Mouse (Mus musculus): Measurements from ENCODE around the gene Has3. TPM values are rescaled to one million over a fixed set of nuclear protein-coding genes. Genes with fewer than 3 reads are reported as not detected.
A peak's percentile ranks its signal among the peaks of the same experiment; 100 is the strongest.

Gene Has3
- polyA plus RNA-seq, 1 experiment from 2014 or later: 0.10 TPM

DNA sequence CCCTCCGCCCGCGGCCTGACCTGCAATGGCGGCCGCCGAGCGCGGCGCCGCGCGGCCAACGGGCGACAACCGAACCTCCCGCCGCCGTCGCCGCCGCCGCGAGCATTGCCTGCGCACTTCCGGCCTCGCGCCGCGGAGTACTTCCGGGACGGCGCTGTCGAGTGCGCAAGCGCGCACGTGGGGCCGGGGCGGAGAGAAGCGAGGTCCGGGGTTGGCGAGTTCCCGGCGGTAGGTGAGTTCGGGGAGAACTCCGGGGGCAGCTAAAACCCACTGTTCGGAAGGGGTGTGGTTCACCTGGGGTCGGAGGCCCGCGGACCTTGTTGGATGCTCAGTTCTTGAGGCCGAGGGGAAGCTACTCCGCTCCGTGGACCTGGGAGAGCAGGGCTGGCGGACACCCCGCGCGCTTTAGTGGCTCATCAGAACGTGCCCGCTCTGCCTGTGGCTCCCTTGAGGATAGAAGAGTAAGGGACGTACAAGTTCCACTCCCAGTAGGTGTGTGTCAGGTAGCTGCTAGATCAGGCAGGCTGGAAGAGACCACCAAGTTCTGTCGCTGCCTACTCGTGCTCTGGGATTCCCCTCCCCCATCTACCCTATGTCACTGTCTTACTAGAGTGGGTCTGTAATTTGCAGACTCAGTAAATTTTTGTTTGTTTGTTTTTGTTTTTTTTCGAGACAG is 23.6 kb downstream of the Has3 start, which contains the start of gene Utp4:
Gene Utp4 (plus strand): TSS at position 156 of the 676 bp plus-strand sequence.
- Histone ChIP-seq H3K4me2 (peak within 1 kb of the TSS; percentile 64), H3K4me3 (ENCODE audit: low read depth, low read length) (peak within 1 kb of the TSS; percentile 88), H3K27ac (ENCODE audit: low read depth, low read length) (peak within 1 kb of the TSS; percentile 90), H3K27me3 (ENCODE audit: control insufficient read depth, insufficient read depth, low read length) (no peaks in the 10 kb centered on the region), H3K9ac (ENCODE audit: low read length) (peak within 1 kb of the TSS; percentile 97), H3K36me3 (ENCODE audit: control insufficient read depth, insufficient read depth, low read length) (0 out of 2 replicates have a peak, but pooled peaks cover 2% of the 10 kb centered on the region), H3K4me1 (ENCODE audit: control insufficient read depth, insufficient read depth, low read length) (peaks cover 9% of the 10 kb centered on the region; the same call in 1 of the 2 replicates), H3K9me3 (ENCODE audit: control insufficient read depth, low read length) (no peaks in the 10 kb centered on the region)
- DNase-seq (ENCODE audit: low spot score, missing footprints) (peak; percentile 98), ATAC-seq (ENCODE audit: low FRiP score) (peak; percentile 96)
- whole genome bisulfite sequencing: under 1% methylated on average over 63 of the region's 63 CpGs

DNA sequence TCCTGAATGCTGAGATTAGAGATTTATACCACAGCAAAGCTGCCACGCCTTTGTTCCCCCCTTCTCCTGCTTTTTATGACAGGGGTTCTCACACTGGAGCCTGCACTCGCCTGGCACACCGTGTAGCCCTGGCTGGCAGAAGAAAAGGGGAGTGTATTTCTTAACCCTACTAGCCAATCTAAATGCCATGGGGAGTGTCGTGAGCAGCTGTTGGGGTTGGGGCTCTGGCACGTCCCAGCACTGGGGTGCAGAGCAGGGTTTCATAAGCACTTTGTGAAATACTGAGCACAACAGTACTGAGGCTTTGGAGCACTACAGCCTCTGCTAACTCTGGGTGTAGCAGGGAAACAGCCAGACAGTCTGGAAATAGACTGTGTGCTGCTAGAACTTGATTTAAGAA is 29.4 kb downstream of the Has3 start:
- WGBS: 91% methylated on average over 5 of the region's 5 CpGs
- peaks cover 8% of the 10 kb centered on the region; the same call in 1 of the 2 replicates for H3K36me3 ChIP-seq (ENCODE audit: control insufficient read depth, insufficient read depth, low read length)
- no peak overlapping the region for H3K4me3 ChIP-seq (ENCODE audit: low read depth, low read length)
- DNase-seq (ENCODE audit: low spot score, missing footprints) (no peak), ATAC-seq (ENCODE audit: low FRiP score) (no peak)
- H3K4me2 ChIP-seq: no peak overlapping the region
- no peaks in the 10 kb centered on the region for H3K27me3 ChIP-seq (ENCODE audit: control insufficient read depth, insufficient read depth, low read length)
- no peaks in the 10 kb centered on the region for H3K9me3 ChIP-seq (ENCODE audit: control insufficient read depth, low read length)
- peaks cover 4% of the 10 kb centered on the region for H3K4me1 ChIP-seq (ENCODE audit: control insufficient read depth, insufficient read depth, low read length)
- H3K9ac ChIP-seq (ENCODE audit: low read length): no peak overlapping the region
- H3K27ac ChIP-seq (ENCODE audit: low read depth, low read length): no peak overlapping the region

DNA sequence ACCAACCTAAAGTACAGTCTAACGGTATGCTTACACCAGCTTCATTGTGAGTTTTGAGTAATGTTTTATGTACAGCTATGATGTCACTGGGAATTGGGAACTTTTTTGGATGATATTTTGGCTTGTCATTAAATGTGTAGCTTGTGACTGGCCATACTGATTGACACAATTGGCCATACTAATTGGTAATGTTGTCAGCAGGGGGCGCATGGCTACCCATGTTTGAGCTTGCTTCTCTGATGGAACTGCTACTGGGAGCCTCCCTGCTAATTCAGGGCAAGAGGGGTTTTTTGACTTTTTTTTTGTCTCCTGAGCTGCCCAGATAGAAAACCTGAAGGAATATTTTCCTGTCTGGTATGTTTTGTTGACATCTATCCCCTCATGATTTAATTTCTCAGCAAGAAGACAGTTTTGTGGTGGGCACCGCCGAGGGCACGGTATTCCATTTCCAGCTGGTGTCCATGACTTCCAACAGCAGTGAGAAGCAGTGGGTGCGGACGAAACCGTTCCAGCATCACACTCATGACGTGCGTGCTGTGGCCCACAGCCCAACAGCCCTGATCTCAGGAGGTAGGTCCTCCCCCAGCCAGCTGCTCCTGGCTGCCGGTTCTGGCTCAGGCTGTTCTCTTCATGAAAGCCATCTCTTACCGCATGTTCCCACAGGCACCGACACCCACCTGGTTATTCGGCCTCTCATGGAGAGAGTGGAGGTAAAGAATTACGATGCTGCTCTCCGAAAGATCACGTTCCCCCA is 35.9 kb downstream of the Has3 start:
- ATAC-seq (ENCODE audit: low FRiP score) (no peak), DNase-seq (ENCODE audit: low spot score, missing footprints) (no peak)
- WGBS: 95% methylated on average over 17 of the region's 17 CpGs
- H3K36me3 ChIP-seq (ENCODE audit: control insufficient read depth, insufficient read depth, low read length): peaks cover 10% of the 10 kb centered on the region; the same call in 1 of the 2 replicates
- H3K9me3 ChIP-seq (ENCODE audit: control insufficient read depth, low read length): no peaks in the 10 kb centered on the region
- H3K27ac ChIP-seq (ENCODE audit: low read depth, low read length): no peak overlapping the region
- H3K9ac ChIP-seq (ENCODE audit: low read length): no peak overlapping the region
- no peak overlapping the region for H3K4me3 ChIP-seq (ENCODE audit: low read depth, low read length)
- H3K4me2 ChIP-seq: no peak overlapping the region
- H3K27me3 ChIP-seq (ENCODE audit: control insufficient read depth, insufficient read depth, low read length): no peaks in the 10 kb centered on the region
- H3K4me1 ChIP-seq (ENCODE audit: control insufficient read depth, insufficient read depth, low read length): no peaks in the 10 kb centered on the region; the same call in 1 of the 2 replicates

DNA sequence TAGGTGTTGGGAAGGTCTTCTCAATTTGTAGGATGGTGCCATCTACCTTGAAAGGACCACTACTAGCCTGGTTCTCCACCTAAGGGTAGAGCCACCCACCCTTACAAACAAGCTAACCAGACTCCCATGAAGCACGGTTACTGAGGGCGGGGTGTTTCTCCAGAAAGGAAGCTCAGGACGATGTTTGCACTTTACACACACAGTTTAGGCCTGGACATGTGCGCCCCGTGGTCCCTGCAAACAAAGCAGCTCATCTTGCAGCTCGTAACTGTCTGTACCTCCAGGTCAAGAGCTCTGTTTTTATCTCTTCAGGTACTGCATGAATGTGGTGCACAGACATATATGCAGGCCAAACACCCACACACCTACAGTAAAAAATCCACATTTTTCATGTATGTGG is 36.6 kb downstream of the Has3 start:
- WGBS: 96% methylated on average over 6 of the region's 6 CpGs
- Histone ChIP-seq H3K4me3 (ENCODE audit: low read depth, low read length) (no peak overlapping the region), H3K4me2 (no peak overlapping the region), H3K4me1 (ENCODE audit: control insufficient read depth, insufficient read depth, low read length) (no peaks in the 10 kb centered on the region; the same call in 1 of the 2 replicates), H3K9ac (ENCODE audit: low read length) (no peak overlapping the region), H3K27me3 (ENCODE audit: control insufficient read depth, insufficient read depth, low read length) (no peaks in the 10 kb centered on the region), H3K9me3 (ENCODE audit: control insufficient read depth, low read length) (no peaks in the 10 kb centered on the region), H3K27ac (ENCODE audit: low read depth, low read length) (no peak overlapping the region), H3K36me3 (ENCODE audit: control insufficient read depth, insufficient read depth, low read length) (peaks cover 10% of the 10 kb centered on the region; the same call in 1 of the 2 replicates)
- DNase-seq (ENCODE audit: low spot score, missing footprints): no peak
- no peak for ATAC-seq (ENCODE audit: low FRiP score)

DNA sequence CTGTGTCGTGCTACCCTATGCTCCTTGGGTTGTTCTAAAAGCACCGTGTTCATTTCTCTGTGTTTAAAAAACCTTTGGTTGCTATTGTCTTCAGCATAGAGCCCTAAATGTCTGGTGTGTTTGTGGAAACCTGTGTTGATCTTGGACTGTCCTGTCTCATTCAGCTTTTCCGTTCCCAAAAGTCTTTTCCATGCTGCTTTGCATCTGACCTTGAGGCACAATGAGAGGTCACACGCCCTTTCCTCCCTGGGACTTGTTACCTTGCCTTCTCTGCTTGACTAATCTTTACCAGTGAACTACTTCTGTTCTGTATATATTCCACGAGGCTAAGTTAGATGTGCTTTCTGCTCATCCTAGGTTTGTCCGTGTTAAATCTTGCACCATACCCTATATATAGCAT is 37.4 kb downstream of the Has3 start:
- Histone ChIP-seq H3K27ac (ENCODE audit: low read depth, low read length) (no peak overlapping the region), H3K4me2 (no peak overlapping the region), H3K36me3 (ENCODE audit: control insufficient read depth, insufficient read depth, low read length) (peaks cover 14% of the 10 kb centered on the region; the same call in 1 of the 2 replicates), H3K9ac (ENCODE audit: low read length) (no peak overlapping the region), H3K4me1 (ENCODE audit: control insufficient read depth, insufficient read depth, low read length) (no peaks in the 10 kb centered on the region; the same call in 1 of the 2 replicates), H3K27me3 (ENCODE audit: control insufficient read depth, insufficient read depth, low read length) (no peaks in the 10 kb centered on the region), H3K9me3 (ENCODE audit: control insufficient read depth, low read length) (no peaks in the 10 kb centered on the region), H3K4me3 (ENCODE audit: low read depth, low read length) (no peak overlapping the region)
- DNase-seq (ENCODE audit: low spot score, missing footprints) (no peak), ATAC-seq (ENCODE audit: low FRiP score) (no peak)
- 90% methylated on average over 6 of the region's 6 CpGs for WGBS

DNA sequence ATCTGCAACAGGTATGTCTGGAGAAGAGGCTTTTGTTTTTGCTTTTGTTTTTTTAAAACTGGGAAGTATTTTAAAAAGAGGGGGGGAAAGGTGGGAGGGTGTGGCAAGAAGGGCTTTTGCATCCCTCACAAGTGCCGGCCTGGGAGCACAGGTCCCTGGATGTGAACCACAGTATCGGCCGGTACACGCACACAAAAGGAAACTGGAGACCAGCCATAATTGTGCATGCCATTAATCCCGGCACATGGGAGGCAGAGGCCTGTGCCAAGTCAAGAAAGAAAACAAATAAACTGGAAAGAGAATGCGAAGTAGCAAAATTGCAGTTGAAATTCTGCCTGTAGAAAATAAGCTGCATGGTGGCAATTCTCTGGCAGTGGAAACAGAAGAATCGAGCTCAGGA is 38.2 kb downstream of the Has3 start:
- no peak overlapping the region for H3K4me3 ChIP-seq (ENCODE audit: low read depth, low read length)
- no peak overlapping the region for H3K4me2 ChIP-seq
- H3K27ac ChIP-seq (ENCODE audit: low read depth, low read length): no peak overlapping the region
- no peak overlapping the region for H3K9ac ChIP-seq (ENCODE audit: low read length)
- no peaks in the 10 kb centered on the region for H3K27me3 ChIP-seq (ENCODE audit: control insufficient read depth, insufficient read depth, low read length)
- H3K4me1 ChIP-seq (ENCODE audit: control insufficient read depth, insufficient read depth, low read length): no peaks in the 10 kb centered on the region
- no peaks in the 10 kb centered on the region for H3K9me3 ChIP-seq (ENCODE audit: control insufficient read depth, low read length)
- WGBS: 97% methylated on average over 7 of the region's 7 CpGs
- ATAC-seq (ENCODE audit: low FRiP score) (no peak), DNase-seq (ENCODE audit: low spot score, missing footprints) (no peak)
- peaks cover 14% of the 10 kb centered on the region; the same call in 1 of the 2 replicates for H3K36me3 ChIP-seq (ENCODE audit: control insufficient read depth, insufficient read depth, low read length)

DNA sequence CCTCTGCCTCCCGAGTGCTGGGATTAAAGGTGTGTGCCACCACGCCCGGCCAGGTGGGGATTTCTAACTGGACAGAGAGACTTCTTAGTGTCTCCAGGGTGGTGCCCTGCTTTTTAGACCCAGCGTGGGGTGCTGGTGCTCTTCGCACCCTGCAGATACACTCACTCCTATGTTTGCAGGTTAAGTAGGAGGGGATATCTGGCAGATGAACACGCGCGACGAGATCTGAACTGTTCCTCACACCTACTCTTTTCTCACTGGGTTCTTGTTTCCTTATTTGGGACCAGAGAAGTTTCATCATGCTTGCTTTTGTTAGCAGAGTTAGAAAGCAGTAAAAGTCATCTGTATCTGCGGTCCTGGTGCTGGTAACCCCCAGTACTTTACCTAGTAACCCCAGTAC is 43.6 kb downstream of the Has3 start:
- no peaks in the 10 kb centered on the region for H3K27me3 ChIP-seq (ENCODE audit: control insufficient read depth, insufficient read depth, low read length)
- no peak overlapping the region for H3K9ac ChIP-seq (ENCODE audit: low read length)
- WGBS: 92% methylated on average over 10 of the region's 10 CpGs
- H3K4me2 ChIP-seq: no peak overlapping the region
- H3K4me3 ChIP-seq (ENCODE audit: low read depth, low read length): no peak overlapping the region
- H3K9me3 ChIP-seq (ENCODE audit: control insufficient read depth, low read length): no peaks in the 10 kb centered on the region
- H3K4me1 ChIP-seq (ENCODE audit: control insufficient read depth, insufficient read depth, low read length): no peaks in the 10 kb centered on the region
- H3K27ac ChIP-seq (ENCODE audit: low read depth, low read length): no peak overlapping the region
- H3K36me3 ChIP-seq (ENCODE audit: control insufficient read depth, insufficient read depth, low read length): peaks cover 21% of the 10 kb centered on the region
- DNase-seq (ENCODE audit: low spot score, missing footprints): no peak
- no peak for ATAC-seq (ENCODE audit: low FRiP score)

DNA sequence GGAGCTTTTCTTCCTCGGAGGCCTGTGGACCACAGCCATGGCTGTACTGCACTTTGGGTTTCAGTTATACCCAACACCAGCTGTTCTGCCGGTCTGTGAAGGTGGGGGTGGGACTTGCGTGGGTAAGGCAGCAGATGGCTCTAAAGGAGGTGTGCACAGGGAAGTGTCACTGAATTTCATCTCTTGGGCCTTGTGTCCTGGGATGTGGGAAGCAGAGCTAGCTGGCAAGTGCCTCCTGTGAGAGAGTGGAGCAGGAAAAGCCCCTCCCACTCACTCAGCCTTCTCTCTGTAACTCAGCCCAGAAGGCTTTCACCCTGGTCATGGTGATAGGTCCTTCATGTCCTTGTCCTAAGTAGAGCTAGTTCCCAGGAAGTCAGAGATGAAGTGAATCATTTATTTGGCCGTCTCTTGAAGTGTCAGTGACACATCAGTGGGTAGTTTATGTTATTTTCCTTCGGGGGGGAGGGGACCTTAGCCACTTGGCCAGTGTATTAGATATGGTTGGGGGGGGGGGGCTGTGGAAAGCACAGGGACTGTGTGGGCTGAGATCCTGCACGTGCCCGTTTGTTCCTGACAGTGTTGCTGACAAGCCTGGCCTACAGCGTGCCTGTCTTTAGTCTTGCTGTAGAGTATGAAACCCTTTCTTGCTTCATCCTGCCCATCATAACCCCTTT is 49.8 kb downstream of the Has3 start:
- H3K9ac ChIP-seq (ENCODE audit: low read length): no peak overlapping the region
- H3K9me3 ChIP-seq (ENCODE audit: control insufficient read depth, low read length): no peaks in the 10 kb centered on the region
- H3K27me3 ChIP-seq (ENCODE audit: control insufficient read depth, insufficient read depth, low read length): no peaks in the 10 kb centered on the region
- H3K4me2 ChIP-seq: no peak overlapping the region
- no peak for ATAC-seq (ENCODE audit: low FRiP score)
- H3K4me1 ChIP-seq (ENCODE audit: control insufficient read depth, insufficient read depth, low read length): no peaks in the 10 kb centered on the region
- DNase-seq (ENCODE audit: low spot score, missing footprints): no peak
- no peak overlapping the region for H3K4me3 ChIP-seq (ENCODE audit: low read depth, low read length)
- 94% methylated on average over 8 of the region's 8 CpGs for WGBS
- H3K27ac ChIP-seq (ENCODE audit: low read depth, low read length): no peak overlapping the region
- peaks cover 30% of the 10 kb centered on the region for H3K36me3 ChIP-seq (ENCODE audit: control insufficient read depth, insufficient read depth, low read length)

DNA sequence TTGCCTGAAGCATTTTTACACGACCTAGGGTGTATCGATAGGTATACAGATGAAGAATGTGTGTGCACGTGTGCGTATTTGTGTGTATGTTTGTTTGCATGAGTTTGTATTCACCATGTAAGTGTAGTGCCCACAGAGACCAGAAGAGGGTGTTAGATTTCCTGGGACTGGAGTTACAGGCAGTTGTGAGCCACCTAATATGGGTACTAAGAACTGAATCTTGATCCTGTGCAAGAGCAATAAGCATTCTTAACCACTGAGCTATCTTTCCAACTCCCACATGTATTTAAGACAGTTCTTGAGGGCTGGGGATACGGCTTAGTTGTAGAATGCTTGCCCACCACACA is 50.3 kb downstream of the Has3 start:
- no peak overlapping the region for H3K4me2 ChIP-seq
- no peak overlapping the region for H3K4me3 ChIP-seq (ENCODE audit: low read depth, low read length)
- WGBS: 95% methylated on average over 5 of the region's 5 CpGs
- no peak overlapping the region for H3K9ac ChIP-seq (ENCODE audit: low read length)
- no peak for DNase-seq (ENCODE audit: low spot score, missing footprints)
- ATAC-seq (ENCODE audit: low FRiP score): no peak
- no peaks in the 10 kb centered on the region for H3K4me1 ChIP-seq (ENCODE audit: control insufficient read depth, insufficient read depth, low read length)
- H3K27ac ChIP-seq (ENCODE audit: low read depth, low read length): no peak overlapping the region
- H3K36me3 ChIP-seq (ENCODE audit: control insufficient read depth, insufficient read depth, low read length): peaks cover 27% of the 10 kb centered on the region
- no peaks in the 10 kb centered on the region for H3K27me3 ChIP-seq (ENCODE audit: control insufficient read depth, insufficient read depth, low read length)
- no peaks in the 10 kb centered on the region for H3K9me3 ChIP-seq (ENCODE audit: control insufficient read depth, low read length)
